Mouse (Mus musculus) WW6 (cell line): ENCODE results near the gene Rhcg.
A peak's percentile ranks its signal among the peaks of the same experiment; 100 is the strongest.

Source experiments
- DNase-seq: peaks from one replicate; pipeline ENCODE4 v3.0.0-alpha.2; 2013; ENCODE audit warnings: low read depth, low spot score

Rhcg gene

DNA sequence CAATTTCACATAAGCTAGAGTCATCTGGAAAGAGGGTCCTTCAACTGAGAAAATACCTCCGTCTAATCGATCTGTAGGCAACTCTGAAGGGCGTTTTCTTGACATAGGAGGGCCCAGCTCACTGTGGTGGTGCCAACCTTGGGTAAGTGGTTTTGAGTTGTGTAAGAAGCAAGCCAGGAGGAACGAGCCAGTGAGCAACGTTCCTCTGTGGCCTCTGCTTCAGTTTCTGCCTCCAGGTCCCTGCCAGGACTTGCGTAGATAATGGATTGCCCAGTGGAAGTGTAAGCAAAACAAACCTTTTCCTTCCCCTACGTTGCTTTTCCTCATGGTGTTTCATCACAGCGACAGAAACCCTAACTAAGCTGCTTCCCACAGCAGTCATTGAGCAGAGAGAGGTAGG lies 15.5 kb downstream of the Rhcg start:
- no peak for DNase-seq

DNA sequence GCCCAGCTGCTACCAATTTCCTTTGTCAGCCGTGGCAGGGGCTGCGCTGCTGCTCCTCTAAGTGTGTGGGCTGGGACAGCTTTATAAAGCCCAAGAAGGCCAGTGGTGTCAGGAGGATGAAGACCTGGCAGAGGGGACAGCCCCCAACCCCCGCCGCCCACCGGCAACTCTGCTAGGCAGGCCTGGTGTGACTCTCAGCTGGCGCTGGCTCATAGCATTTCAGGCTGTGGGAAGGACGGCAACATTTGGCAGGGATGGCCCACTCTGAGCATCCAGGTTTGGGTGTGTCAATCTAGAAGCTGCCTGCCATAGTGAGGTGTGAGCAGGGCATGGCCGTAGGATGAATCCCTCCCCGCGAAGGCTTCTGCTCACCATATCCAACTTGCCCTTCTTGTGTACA lies 17.3 kb downstream of the Rhcg start:
- DNase-seq, result no peak

DNA sequence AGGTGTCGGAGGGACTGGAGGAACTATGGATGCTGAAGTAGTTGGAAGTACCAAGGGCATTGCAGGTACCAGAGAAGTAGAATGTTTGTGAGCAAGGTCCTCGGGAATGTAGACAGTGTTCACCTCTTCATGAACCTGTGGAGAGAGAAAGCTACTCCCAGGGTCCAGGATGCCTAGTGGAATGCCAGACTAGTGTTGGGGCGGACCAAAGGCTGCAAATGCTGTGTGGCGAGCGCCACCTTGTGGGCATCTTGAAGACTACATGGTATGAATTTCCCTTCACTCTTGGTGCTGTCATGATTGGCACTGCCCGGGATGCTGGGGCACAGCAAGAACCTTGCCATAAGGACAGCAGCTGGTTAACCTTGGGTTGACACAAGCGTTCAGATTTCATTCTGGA lies 22.6 kb downstream of the Rhcg start:
- no peak for DNase-seq

DNA sequence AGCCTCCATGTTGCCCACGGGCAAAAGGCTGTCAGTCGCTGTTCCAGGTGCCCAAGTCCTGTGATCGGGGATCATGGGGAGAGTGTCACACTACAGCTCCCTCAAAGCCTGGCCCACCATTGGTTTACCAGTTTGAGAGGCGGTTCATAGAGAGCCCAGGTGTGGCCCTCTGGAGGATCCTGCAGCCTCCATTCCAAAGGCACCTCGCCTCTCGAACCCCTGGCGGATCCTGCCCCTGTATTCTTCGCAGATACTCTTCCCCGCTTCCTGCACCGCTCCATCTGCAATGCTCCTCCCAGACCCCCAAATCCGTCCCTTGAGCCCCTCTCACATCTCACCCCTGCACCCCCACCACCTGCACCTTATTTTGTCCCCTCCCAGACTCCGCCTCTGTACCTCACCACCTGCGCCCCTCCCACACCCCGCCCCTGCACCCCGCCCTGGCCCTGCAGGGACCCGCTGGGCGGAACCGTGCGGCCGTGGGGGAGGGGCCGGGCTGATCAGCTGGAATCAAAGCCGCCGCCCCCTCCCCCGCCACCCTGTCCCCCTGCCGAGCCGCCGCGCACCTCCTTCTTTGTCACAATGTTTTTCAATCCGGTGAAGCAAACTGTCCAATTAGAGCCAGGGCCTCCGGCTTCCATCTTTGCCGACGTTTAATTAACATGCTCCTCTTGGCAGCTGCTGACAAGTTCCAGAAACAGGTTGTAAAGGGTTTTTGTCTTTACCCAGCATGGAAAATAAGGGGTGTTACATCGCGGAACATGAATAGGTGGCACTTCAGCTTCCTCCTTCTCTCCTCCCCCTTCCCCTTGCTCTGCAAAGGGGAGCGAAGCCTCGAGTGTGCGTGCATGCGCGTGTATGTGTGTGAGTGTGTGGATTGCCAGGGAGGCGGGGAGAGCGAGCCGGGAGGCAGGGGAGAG lies 25.4 kb downstream of the Rhcg start:
- no peak for DNase-seq

DNA sequence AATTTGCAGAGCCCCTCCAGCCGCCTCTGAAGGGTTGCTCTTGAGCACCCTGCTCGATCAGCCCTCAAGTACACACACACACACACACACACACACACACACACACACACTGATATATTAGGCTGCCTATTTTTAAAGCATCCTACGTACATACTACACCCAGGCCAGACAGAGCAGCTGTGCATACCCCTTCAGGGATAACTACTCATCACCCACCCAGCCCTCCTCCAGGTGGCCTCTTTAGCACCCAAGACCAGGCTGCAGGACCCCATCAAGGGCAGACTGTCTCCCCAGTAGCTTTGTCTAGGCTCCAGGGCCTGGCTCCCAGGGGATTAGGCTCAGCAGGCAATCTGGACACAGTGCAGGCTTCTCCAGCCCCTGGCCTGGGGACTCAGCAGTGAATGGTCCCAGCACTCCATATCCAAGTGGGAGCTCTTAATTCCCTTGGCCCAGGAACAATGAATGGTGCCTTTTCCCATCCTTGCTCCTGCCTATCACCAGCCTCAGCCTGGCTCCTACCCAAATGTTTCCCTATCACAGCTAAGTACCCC lies 26.8 kb downstream of the Rhcg start:
- DNase-seq, result no peak

DNA sequence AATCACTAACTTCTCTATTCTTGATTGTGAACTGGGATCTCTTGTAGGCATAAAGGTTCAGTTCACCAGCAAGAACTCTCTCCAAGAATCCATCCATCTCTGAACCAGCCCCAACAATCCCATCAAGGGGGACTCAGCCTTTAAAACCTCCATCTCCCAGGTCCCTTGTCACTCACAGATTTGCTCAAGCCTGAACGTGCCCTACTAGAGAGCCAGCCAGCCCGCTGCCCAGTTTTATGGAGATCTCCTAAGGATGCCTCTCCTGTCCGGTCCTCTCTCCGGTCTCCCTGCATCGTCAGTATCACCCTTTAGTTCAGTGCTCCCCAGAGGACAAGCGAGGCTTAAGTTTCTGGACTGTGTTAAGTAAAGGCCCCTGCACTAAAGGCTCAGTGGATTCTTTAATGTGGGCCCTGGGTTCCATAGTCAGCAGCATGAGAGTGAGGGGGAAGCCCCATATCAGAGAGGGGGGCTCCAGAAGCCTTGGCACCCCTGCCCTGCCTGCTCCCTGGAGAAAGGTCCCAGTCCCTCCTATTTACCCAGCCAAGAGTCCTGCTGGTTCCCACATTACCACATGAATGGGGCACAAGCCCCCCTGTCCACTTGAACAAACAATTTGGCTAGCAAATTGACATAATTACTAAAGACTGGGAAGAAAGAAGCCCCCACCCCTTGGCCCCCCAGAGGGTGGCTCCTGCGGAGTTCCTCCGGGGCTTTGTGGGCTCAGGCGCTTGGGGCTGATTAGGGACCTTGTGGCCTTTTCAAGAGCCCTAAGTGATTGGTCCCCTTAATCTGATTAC lies 27.5 kb downstream of the Rhcg start:
- DNase-seq, result no peak

DNA sequence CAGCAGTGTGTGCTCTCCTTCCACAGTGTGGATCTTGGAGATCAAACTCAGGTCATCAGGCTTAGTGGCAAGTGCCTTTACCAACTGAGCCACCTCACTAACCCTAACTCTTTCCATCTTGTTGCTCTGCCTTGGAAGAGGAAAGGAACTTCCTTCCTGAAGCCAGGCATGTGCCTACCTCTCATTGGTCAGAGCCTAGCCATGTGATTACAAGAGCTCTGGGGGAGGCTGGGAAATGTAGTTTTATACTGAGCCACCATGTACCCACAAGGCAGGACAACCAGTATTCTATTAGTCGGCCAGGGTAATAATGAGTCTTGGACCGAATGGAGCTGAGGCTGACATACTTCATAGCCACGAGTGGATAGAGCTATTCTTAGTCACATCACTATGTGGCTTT lies 29.2 kb downstream of the Rhcg start:
- DNase-seq, result no peak

DNA sequence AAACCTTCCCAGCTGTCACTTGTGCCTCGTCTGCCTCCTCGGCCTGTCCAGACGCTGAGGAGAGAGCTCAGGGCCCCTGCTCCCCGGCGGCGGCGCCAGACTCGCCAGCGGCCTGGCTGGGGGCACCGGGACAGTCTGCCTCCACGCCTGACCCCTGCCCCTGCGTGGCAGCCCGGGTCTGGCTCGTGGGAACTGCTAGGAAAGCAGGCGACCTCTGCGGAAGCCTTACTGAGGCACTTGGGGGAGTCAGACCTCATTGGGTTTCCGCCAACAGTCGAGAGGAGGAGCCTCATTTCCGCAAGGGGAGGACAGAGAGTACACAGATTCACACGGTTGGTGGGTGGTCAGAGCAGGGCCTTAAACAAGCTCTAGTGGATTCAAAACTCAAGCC lies 38.6 kb downstream of the Rhcg start:
- DNase-seq, result no peak

DNA sequence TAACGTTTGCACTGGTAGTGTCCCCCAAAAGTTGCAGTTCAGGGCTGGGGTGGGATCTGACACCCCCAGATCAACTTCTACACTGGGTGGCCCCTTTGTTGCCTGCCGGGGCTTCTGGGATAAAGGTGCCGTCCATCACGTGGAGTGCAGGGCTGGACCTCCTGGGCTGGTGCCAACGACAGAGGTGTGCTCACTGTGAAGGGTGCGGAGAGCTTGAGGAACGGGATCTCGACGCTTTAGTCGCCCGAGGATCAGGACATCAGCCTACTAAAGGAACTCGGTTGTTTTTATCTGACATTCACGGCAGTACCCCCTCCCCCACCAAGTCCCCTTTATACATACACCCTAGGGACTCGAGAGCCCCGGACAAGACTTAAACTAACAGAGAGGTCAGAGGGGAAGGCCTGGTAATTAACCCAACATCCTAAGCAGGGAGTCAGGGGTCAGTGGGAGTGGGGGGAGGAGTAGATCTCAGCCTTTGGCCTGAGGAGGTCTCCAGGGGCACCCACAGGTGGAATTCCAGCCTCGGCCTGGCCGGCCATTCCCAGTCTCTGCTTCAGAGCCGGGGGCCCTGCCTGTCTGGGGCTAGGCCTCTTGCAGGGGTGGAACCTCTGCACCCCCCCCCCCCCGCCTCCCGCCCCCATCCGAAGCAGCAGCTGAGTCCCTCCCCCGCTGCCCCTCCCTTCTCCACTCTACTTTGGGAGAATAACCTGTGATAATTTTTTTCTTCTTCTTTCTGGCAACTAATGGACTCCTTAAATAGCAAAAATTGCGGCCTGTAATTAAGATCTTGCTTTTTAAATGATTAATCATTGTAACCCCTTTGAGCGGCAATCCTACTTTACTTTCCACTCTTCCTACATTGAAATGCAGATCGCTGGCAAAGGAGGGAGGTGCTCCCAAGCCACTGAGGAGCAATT lies 39.3 kb downstream of the Rhcg start:
- no peak for DNase-seq

DNA sequence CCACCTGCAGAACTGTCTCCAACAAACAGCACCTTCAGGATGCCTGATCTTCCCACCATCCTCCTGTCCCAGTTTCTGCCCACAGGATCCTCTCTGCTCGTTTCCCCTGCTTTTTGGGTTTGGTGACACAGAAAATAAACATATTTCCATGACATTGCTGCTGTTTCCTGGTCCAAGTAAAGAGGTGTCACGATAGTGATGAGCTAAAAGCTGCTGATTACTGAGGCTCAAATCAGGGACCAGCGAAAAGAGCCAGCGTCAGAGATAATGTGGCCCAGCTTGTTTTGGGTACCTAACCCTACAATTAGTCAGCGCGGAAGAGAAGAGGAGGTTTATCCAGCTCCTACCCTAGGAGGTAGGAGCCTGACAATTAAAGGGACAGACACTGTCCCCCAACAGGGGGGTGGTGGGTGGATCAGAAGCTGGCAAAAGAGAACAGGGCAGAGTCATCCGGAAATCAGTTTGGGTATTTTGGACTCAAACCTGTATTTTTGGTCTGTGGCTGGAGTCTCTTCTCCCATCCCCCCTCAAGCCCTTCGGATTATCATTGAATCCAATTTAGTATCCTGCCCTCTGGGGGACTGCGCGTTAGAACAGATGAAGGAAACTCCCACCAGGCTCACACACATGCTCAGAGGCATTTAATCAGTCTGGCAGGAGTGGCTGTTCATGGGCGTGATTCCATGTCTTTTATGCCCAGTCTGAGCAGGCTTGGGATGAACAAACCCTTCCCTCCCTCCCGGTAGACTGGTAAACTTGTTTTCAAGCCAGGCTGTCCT lies 40.2 kb downstream of the Rhcg start:
- no peak for DNase-seq

DNA sequence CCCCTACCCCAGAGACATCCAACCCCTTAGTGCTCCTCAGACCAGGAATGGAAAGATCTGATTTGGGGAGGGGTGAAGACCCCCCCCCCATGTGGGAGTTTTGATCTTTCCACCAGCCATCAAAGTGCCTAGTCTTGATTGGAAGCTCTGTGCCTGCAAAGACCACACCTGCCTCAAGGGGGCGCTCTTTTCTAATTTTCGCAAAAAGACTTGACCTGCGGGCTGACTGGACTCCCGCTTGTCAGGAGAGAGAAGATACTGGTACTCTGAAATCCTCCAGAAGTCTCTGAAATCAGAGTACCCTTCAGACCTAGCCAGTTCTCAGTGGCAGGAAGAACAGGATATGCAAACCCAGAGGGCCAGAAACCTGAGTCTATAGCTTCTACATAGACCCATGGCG lies 40.8 kb downstream of the Rhcg start:
- DNase-seq, result no peak

DNA sequence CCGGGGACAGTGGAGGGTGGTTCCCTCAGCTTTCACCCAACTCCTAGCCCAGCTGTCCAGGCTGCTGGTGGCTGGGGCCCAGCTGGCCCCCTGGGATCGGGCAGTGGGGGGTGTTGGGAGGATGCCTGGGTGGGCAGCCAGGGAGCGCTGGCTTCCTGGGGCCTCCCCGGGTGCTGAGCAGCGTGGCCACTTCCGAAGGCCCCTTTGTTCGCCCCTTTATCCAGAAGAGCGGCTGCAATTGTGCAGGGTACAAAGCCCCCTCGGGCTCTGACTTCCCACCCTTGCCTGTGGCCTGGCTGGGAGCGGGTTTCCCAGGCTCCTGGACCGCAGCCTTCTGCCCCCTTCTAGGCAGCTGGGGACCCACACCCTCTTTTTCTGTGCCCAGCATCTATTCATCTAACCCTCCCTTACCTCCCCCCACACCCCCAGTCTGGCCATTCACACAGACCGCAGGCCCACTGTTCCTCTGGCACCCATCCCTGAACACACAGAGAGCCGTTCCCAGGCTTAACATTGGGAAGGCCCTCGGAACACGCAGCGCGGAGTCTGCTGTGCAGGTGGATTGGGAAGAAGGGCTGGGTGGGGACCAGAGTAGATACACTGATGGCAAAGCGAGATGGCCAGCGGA lies 45.2 kb downstream of the Rhcg start:
- DNase-seq, result no peak

DNA sequence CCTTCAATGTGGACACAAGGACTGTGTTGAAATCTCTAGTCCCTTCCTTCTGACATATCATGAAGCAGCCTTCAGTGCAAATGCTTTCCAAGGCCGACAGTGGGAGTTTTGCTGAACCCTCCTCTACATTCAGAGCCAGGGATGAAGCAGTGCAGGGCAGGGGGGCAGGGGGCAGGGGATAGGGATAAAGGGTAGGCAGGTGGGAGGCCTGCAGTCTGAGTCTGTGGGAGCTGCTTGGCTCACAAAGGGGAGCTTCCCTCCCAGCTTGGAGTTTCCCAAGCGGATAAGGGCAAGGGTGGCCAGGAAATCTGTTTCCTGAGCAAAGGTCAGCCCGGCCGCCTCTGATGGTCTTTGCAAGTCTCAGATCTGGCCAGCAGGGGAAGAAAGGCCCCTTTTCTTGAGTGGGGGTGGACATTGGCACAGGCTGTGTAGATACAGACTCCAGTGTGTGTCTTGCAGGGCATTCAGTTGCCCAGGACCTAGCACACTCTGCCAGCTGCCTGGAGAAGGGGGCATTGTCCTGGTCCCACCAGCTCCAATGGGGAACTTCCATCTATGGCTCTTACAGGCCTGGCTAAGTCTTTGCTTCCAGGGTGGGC lies 48.4 kb downstream of the Rhcg start:
- DNase-seq, result no peak

DNA sequence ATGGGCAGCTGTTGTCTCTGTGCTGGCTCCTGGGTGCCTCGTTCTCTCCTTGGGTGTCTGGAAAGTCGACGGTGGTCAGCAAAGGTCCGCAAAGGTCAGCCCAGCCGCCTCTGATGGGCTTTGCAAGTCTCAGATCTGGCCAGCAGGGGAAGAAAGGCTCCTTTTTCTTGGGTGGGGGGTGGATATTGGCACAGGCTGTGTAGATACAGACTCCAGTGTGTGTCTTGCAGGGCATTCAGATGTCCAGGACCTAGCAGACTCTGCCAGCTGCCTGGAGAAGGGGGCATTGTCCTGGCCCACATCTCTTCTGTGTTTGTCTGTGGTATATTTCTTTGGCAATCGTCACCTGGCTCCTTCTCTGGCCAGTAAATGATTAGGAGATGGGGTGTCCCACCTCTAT lies 49.2 kb downstream of the Rhcg start:
- DNase-seq, result no peak

DNA sequence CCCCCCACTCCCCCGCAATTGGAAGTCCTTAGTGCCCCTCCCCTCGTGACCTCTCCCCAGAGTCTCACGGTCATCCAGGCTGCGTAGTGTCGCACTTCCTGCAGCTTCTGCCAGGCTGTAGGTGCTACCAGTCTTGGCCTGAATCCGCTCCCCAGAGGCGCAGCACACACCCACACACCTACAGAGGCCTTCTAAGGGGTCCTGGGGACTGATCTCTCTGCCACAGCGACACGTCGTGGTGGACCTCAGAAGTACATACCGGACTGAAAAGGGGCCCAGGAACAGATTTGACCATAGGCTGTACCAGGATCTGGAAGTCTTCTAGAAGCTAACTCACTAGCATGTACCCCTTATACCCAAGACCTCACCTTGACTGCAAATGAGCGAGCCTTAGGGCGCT lies 53.8 kb downstream of the Rhcg start:
- peak; percentile 65 for DNase-seq

DNA sequence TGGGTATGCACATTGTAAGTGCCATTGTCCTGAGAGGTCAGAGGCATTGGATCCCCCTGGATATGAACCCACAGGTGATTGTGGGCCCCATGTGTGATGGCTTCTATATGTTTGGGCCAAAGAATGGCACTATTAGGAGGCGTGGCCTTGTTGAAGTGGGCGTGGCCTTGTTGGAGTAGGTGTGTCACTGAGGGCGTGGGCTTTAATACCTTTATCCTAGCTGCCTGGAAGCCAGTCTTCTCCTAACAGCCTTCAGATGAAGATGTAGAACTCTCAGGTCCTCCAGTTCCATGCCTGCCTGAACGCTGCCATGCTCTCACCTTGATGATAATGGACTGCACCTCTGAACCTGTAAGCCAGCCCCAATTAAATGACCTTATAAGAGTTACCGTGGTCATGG lies 55.1 kb downstream of the Rhcg start:
- DNase-seq, result no peak

DNA sequence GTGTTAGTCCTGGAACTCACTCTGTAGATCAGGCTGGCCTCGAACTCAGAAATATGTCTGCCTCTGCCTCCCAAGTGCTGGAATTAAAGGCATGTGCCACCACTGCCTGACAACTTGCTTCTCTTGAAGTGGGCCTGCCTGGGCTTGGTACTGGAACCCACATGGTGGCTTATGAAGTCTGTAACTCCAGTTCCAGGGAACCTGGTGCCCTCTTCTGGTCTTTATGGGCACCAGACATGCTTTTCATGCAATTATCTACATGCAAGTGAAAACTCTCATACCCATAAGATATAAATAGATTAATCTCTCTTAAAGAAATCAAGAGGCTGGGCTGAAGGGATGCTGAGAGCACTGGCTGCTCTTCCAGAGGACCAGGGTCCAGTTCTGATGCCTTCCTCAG lies 58.8 kb downstream of the Rhcg start:
- no peak for DNase-seq

DNA sequence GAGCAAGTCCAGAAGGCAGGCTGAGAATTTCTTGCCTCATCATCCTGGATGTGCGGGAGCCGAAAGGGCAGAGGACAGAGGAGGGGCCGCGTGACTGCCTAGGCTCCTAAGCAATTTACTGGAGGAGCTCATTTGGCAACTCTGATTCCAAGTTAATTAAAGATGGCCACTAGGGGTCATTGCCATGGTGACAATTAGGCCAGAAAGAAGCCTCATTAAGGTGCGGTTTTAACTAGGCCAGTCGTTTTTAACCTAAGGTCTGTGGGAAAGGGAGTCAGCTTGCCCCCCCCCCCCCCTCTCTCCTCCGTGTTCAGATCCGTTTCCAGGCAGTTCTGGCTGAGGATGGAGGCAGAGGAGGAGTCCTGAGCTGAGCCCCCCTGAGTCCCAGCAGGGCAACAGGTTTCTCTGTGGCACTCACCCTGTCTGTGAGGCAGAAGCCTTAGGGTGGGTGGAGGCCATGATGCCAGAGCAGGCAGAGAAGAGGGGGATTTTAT lies 59.7 kb downstream of the Rhcg start:
- no peak for DNase-seq

DNA sequence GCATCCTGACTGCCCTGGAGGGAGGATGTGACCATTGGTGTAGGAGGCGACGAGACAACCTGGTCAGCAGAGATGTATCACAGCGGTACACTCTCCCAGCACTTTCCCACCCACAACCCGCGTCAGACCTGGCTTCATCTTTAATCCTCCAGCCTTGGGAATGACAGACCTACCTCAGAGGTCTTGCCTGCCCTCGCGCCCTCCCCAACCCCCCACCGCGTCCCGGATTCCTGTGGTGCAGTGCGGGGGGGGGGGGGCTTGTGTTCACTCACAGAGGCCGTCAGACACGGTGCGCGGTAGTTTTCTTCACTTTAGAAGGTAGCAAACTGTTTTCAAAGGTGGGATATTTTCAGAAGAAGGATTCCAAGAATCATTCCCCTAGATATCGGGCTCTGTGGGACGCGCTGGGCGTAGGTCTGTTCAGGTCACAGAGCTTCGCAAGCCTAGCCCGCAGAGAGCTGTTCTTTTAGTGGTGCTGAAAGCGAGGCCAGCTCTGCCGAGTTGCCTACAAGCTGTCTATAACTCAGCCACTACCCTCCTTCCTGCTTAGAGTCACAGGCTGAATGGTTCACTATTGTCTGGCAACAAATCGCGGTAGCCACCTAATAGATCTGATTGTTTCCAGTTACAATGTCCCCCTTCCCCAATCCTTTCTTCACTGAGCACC lies 62.0 kb downstream of the Rhcg start:
- DNase-seq, result no peak
